Mouse (Mus musculus): Measurements from ENCODE around the gene Ppp1r3e.

- TF ChIP-seq HCFC1 (IDR thresholded peaks at IDR 0.05; ENCODE audit: borderline replicate concordance, insufficient read depth, low read length) (no peak), CHD2 (IDR thresholded peaks at IDR 0.05; ENCODE audit: low read depth, low read length) (no peak), ZNF384 (IDR thresholded peaks at IDR 0.05; ENCODE audit: low read depth, low read length) (no peak)
These were observed 13.6 kb downstream of the Ppp1r3e start for GRCm38 (mm10) chr14:54863501-54864312.

Measured in ES-E14 (cell line).